Mouse (Mus musculus) hindbrain, embryonic 14.5 days (tissue): ENCODE data around the gene Kat2a. TPM values are rescaled to one million over a fixed set of nuclear protein-coding genes. Genes with fewer than 3 reads are reported as not detected.

Experiments used
- ATAC-seq: fragments of 200-750 bp; cut with Nextera tagmentation; 2 replicates; pipeline ENCODE4 v1.8.0; 2017; ENCODE audit warnings: moderate number of reproducible peaks, mild to moderate bottlenecking, moderate TSS enrichment, moderate library complexity; ENCODE audit not compliant: low FRiP score
- DNase-seq: peaks from one replicate; pipeline ENCODE4 v3.0.0-alpha.2; 2015; ENCODE audit warnings: low spot score
- H3K27ac ChIP-seq: fragments of 300-500 bp; sonication (generic); 2 replicates; pipeline ENCODE4 v1.5.1; 2014; ENCODE audit warnings: mild to moderate bottlenecking, moderate library complexity
- H3K27me3 ChIP-seq: fragments of 300-500 bp; sonication (generic); 2 replicates; pipeline ENCODE4 v1.6.1; 2014; ENCODE audit warnings: mild to moderate bottlenecking, low read length, mixed read lengths; ENCODE audit not compliant: control insufficient read depth, insufficient read depth
- H3K36me3 ChIP-seq: fragments of 300-500 bp; sonication (generic); replicated peaks from 2 replicates; pipeline ENCODE4 v1.6.1; 2014; ENCODE audit not compliant: control insufficient read depth, insufficient read depth
- H3K4me1 ChIP-seq: fragments of 300-500 bp; sonication (generic); replicated peaks from 2 replicates; pipeline ENCODE4 v1.6.1; 2014; ENCODE audit warnings: antibody characterized with exemption, low read length, mixed read lengths; ENCODE audit not compliant: control insufficient read depth, insufficient read depth
- H3K4me2 ChIP-seq: fragments of 300-500 bp; sonication (generic); replicated peaks from 2 replicates; pipeline ENCODE4 v1.6.1; 2014; ENCODE audit warnings: mild to moderate bottlenecking, moderate library complexity
- H3K4me3 ChIP-seq: fragments of 300-500 bp; sonication (generic); replicated peaks from 2 replicates; pipeline ENCODE4 v1.5.1; 2014; ENCODE audit warnings: mild to moderate bottlenecking, low read length
- H3K9ac ChIP-seq: fragments of 300-500 bp; sonication (generic); 2 replicates; pipeline ENCODE4 v1.6.1; 2014
- H3K9me3 ChIP-seq: fragments of 300-500 bp; sonication (generic); 2 replicates; pipeline ENCODE4 v1.6.1; 2016; ENCODE audit warnings: low read length; ENCODE audit not compliant: control insufficient read depth
- WGBS: fragments of 180-500 bp; shearing (Covaris S2); extraction: QIAGEN DNeasy Blood & Tissue Kit; methylation state at CpG from one replicate; pipeline ENCODE4 v1.1.7; 2014; 5-methylcytosine and 5-hydroxymethylcytosine counted together
- polyA plus RNA-seq: library from polyadenylated mRNA; unstranded; fragments of >200 nt; fragmentation: Nextera tagmentation; extraction: Ambion mirVana; gene quantifications from 2 replicates; pipeline ENCODE4 v1.2.1, GENCODE M21; 2014

Gene Kat2a
- polyA plus RNA-seq, 1 experiment from 2014 or later, result 57.8 TPM

DNA sequence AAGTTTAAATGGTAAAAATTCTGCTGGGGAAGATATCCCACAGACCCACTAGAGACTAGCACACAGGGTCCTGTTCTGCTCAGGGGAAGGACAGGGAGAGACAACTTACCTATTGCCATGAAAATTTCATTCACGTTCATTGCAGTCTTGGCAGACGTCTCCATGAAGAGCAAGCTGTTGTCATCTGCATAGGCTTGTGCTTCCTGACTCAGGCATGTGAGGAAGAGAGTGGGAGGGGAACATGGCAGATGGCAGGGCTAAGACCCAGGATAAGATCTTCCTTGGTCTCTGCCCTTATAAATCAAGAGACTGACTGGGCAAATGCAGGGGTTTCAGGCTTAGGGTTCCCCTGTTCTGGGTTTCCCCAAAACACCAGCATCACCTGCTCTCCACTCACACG, 4.4 kb upstream of the Kat2a start:
- peaks cover 40% of the 10 kb centered on the region for H3K36me3 ChIP-seq
- no peak overlapping the region for H3K4me2 ChIP-seq
- H3K9ac ChIP-seq, result no peak overlapping the region
- H3K27ac ChIP-seq, result no peak overlapping the region
- WGBS, result 87% methylated on average over 3 of the region's 3 CpGs
- DNase-seq (no peak), ATAC-seq (no peak)
- H3K27me3 ChIP-seq, result no peaks in the 10 kb centered on the region
- H3K4me3 ChIP-seq, result no peak overlapping the region
- peaks cover 5% of the 10 kb centered on the region for H3K4me1 ChIP-seq
- H3K9me3 ChIP-seq, result no peaks in the 10 kb centered on the region

DNA sequence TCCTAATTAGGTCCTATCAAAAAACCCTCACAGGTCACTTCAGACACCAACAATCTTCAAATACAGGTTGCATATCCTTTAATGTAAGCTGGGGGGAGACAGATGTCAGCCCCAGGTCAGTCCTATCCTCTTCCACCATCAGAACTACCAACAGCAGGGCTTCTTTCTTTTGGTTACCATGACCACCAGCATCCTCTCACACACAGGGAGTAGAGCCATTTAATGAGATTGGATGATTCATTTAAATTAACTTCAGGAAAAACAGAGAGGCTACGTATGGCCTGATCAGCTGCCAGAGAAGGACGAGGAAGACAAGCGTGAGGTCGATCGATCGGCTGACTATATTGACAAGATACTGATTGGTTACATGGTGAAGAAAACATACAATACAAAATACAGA, 2.7 kb upstream of the Kat2a start:
- Histone ChIP-seq H3K9me3 (no peaks in the 10 kb centered on the region), H3K4me2 (no peak overlapping the region), H3K27me3 (no peaks in the 10 kb centered on the region), H3K27ac (no peak overlapping the region), H3K9ac (no peak overlapping the region), H3K4me3 (no peak overlapping the region), H3K4me1 (peaks cover 13% of the 10 kb centered on the region), H3K36me3 (peaks cover 47% of the 10 kb centered on the region)
- WGBS, result 71% methylated on average over 6 of the region's 6 CpGs
- DNase-seq, result no peak
- ATAC-seq, result no peak

DNA sequence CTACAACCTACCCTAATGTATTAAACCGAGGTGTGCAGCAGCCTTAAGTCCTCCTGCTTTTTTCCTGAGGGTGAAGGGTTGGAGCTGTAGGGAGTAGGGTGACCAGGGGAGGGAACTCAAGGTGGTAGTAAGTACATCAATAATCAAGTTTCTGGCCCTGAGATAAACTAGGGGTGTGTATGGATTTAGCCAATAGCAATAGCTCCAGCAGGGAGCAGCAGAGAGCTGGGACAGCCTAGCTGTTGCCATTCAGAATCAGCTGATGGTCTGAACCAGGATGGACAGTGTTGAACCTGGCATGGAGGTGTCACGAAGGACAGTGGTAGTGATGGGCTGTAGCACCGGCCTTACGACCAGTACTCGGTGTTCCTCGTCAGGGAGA, 2.3 kb upstream of the Kat2a start:
- Histone ChIP-seq H3K9ac (no peak overlapping the region), H3K27ac (no peak overlapping the region), H3K4me3 (no peak overlapping the region), H3K9me3 (no peaks in the 10 kb centered on the region), H3K36me3 (peaks cover 52% of the 10 kb centered on the region), H3K4me1 (peaks cover 13% of the 10 kb centered on the region), H3K27me3 (no peaks in the 10 kb centered on the region), H3K4me2 (no peak overlapping the region)
- 32% methylated on average over 6 of the region's 6 CpGs for WGBS
- peak; percentile 80 for DNase-seq
- ATAC-seq, result 0 out of 2 replicates have a peak, but pooled peaks have one; percentile 15

DNA sequence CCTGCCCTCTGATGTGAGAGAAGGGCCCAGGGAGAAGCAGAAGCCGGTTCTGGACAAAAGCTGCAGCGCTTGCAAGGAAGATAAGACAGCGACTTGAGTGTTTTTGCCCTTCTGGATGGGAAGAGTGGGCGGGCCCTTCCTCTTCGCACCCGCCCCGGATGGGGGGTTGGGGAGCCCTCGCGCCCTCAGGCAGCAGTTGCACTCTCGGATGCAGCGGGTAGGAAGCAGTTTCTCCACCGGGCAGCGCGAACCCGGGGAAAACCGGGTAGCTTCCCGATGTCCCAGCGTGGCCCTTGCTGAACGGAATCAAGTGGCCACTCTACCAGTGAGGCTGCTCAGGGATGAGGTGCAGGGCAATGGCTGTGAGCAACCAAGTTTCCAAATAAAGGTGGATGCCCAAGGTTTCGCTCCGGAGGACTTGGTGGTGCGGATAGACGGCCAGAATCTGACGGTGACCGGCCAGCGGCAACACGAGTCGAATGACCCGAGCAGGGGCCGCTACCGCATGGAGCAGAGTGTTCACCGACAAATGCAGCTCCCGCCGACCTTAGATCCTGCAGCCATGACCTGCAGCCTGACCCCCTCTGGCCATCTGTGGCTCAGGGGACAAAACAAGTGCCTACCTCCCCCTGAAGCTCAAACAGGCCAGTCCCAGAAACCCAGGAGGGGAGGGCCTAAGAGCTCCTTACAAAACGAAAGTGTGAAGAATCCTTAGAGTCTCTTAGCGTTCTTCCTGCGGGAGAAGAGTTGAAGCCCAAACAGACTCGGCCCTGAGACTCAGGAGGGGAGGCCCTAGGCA, 1.7 kb upstream of the Kat2a start, which contains the start of gene Hspb9:
Gene Hspb9 (plus strand): TSS at position 116 of the 799 bp plus-strand sequence.
- no peak for ATAC-seq
- Histone ChIP-seq H3K9me3 (no peaks in the 10 kb centered on the region), H3K4me1 (peaks cover 13% of the 10 kb centered on the region), H3K27ac (no peak within 1 kb of the TSS), H3K36me3 (peaks cover 54% of the 10 kb centered on the region), H3K4me2 (peak within 1 kb of the TSS; percentile 35), H3K27me3 (no peaks in the 10 kb centered on the region), H3K9ac (peak within 1 kb of the TSS; percentile 39; the same call in 1 of the 2 replicates), H3K4me3 (no peak within 1 kb of the TSS)
- WGBS, result 7% methylated on average over 38 of the region's 38 CpGs
- no peak for DNase-seq

DNA sequence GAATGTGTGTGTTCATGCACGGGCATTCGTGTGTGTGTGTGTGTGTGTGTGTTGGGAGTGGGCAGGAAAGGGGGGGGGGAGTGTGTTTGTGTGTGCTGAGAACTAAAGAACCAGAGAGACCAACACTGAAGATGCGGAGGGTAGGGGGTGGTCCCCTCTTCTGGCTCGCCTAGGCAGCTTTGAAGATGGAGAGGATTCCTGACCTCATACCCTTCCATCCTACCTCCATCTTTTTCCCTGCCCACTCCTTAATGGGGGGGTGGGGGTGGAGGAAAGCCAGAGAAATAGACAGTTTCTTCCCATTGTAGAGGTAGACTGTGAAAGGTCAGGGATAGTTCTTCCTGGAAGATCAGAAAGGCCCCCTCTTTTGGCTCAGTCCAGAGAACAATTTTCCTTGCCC, 909 bp upstream of the Kat2a start:
- ATAC-seq, result no peak
- Histone ChIP-seq H3K9ac (0 out of 2 replicates have a peak overlapping the region, but pooled peaks have one; percentile 39), H3K4me3 (no peak overlapping the region), H3K4me1 (peaks cover 13% of the 10 kb centered on the region), H3K36me3 (peaks cover 54% of the 10 kb centered on the region), H3K9me3 (no peaks in the 10 kb centered on the region), H3K27me3 (no peaks in the 10 kb centered on the region), H3K27ac (no peak overlapping the region), H3K4me2 (peak overlapping the region; percentile 35; the same call in 1 of the 2 replicates)
- DNase-seq, result no peak
- WGBS, result 63% methylated on average over 4 of the region's 4 CpGs

DNA sequence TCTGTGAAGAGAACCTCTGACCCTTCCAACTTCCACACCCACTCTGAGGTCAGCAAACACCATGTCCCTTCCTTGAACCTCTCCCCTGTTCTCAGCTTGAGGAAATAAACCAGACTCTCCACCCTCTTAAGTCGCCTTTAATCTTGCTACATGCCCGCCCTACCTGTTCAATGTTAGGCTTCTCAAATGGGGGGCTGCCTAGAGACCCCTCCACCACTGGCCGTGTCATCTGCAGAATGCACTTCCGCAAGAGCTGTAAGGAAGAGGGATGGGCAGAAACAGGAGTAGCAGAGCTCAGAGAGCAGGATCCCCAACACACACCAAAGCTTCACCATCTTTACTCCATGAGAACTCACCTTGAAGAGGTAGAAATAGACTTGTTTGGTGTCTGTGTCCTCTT, 1.3 kb downstream of the Kat2a start:
- 93% methylated on average over 4 of the region's 4 CpGs for WGBS
- ATAC-seq (no peak), DNase-seq (no peak)
- peaks cover 54% of the 10 kb centered on the region for H3K36me3 ChIP-seq
- H3K27ac ChIP-seq, result no peak overlapping the region
- H3K27me3 ChIP-seq, result no peaks in the 10 kb centered on the region
- peak overlapping the region; percentile 86 for H3K4me2 ChIP-seq
- H3K4me1 ChIP-seq, result peaks cover 13% of the 10 kb centered on the region
- peak overlapping the region; percentile 92; the same call in 1 of the 2 replicates for H3K9ac ChIP-seq
- no peaks in the 10 kb centered on the region for H3K9me3 ChIP-seq
- peak overlapping the region; percentile 93; the same call in 1 of the 2 replicates for H3K4me3 ChIP-seq

DNA sequence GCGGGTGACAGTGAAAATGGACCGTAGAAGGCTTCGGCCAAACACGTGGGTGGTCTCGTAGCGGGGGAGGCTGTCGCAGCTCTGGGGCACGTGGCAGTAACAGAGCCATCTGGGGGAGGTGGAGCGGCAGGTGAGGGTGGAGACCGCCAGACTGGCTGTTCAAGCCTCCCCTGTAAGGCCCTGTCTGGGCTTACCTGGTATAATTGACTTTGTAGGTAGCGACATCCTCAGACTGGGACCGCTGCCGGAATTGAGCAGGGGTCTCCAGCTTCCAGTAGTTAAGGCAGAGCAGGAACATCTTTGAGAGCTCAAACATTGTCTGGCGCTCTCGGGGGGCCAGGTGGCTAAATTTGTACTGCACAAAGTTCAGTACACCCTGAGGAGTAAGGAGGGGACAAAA, 1.7 kb downstream of the Kat2a start:
- DNase-seq (no peak), ATAC-seq (no peak)
- H3K36me3 ChIP-seq, result peaks cover 54% of the 10 kb centered on the region
- no peak overlapping the region for H3K9ac ChIP-seq
- H3K4me2 ChIP-seq, result no peak overlapping the region
- H3K27me3 ChIP-seq, result no peaks in the 10 kb centered on the region
- H3K9me3 ChIP-seq, result no peaks in the 10 kb centered on the region
- H3K4me1 ChIP-seq, result peaks cover 13% of the 10 kb centered on the region
- 91% methylated on average over 15 of the region's 15 CpGs for WGBS
- H3K27ac ChIP-seq, result no peak overlapping the region
- H3K4me3 ChIP-seq, result no peak overlapping the region

DNA sequence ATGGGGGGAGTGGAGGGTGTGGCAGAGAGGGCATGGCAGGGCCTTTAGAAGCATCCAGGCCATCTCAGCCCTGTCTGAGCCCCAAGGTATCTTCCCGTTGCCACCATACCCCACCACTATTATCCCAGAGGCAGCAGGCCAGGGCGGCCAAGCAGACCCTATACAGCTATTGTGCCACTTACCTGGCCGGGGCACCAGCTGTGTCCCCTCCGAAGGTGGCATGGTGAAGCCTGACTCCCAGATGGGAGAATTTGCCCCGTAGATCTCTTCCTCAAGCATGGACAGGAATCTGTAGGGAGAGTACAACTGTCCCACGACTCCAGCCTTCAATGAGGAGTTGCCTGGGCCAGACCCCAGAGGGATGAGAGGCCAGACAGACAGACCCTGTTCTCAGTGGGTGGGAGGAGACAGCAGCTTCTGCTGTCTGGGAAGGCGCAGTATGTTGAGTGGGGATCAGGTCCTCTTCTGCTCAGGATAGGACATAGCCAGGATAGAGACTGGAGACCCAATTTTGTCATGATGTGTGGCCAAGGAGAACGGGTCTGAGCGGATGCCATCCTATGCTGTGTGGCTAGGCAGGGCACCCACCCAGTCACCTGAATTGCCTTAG, 3.0 kb downstream of the Kat2a start:
- Histone ChIP-seq H3K27ac (no peak overlapping the region), H3K4me2 (no peak overlapping the region), H3K9me3 (no peaks in the 10 kb centered on the region), H3K4me1 (peaks cover 13% of the 10 kb centered on the region), H3K9ac (no peak overlapping the region), H3K27me3 (no peaks in the 10 kb centered on the region), H3K36me3 (peaks cover 64% of the 10 kb centered on the region), H3K4me3 (no peak overlapping the region)
- 96% methylated on average over 9 of the region's 9 CpGs for WGBS
- DNase-seq (no peak), ATAC-seq (no peak)

DNA sequence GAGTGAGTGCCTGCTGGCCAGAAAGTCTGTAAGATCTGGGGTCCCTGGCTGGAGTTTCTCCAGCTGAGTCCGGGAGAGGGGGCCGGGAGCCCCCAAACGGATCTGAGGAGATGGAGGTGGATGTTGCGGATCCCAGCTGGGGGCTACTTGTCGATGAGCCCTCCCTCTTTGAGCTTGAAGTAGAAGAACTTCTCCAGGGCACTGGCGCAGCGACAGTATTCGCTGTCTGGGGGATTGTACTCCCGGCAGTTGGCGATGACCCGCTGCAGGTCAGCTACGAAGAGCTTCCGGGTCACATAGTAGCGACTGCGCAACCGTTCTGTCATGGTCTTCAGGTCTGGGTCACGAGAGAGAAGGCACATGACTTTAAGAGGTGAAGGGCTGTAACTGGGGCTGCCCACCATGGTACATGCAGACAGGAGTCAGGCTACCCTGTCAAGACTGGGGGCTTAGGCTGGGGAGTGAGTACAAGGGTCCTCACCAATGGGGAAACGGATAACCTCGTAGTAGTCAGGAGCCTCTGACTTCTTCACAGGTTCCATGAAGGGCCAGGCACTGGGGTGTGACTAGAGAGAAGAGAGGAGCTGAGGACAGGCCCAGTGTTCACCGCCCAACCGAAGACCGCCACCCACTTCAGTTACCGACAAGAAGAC, 7.0 kb downstream of the Kat2a start:
- no peak overlapping the region for H3K27ac ChIP-seq
- no peak for ATAC-seq
- H3K4me1 ChIP-seq, result no peaks in the 10 kb centered on the region
- H3K4me2 ChIP-seq, result no peak overlapping the region
- H3K9ac ChIP-seq, result no peak overlapping the region
- no peak overlapping the region for H3K4me3 ChIP-seq
- peaks cover 59% of the 10 kb centered on the region for H3K36me3 ChIP-seq
- DNase-seq, result no peak
- H3K9me3 ChIP-seq, result no peaks in the 10 kb centered on the region
- WGBS, result 93% methylated on average over 23 of the region's 23 CpGs
- 0 out of 2 replicates have a peak, but pooled peaks cover 7% of the 10 kb centered on the region for H3K27me3 ChIP-seq
